ENCODE assay signal across 13 mouse cellular contexts in the genomic region with DNA sequence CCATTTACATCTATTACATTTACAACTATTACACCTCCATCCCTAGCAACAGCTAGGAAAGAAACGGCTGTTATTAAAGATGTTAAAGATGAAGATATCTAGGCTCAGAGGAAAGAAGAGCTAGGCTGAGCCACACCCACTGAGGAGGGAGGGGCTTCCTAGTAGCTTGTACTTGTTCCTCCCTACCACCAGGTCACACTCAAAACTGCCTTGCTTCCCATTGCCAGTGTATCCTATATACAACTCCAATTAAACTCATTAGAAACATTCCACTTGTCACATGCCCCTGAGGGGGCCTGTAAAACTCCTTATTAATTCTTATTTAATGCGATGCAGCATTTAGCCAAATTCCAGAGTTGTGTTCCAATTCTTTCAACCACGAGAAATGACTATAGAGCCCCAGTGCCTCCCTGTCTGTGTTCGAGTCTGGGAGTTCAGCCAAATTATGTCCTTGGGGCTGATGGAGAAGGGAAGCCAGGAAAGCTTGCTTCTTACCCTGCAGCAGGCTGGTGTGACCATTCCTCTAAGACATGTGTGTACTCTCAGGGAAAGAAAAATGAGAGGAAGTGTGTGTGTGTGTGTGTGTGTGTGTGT.
A peak's percentile ranks its signal among the peaks of the same experiment; 100 is the strongest.
DNase-seq lines count a peak whose midpoint lies in the region; ATAC-seq lines count a peak whose summit lies in the region.
"Had no signal": no experiment of that assay in that cellular context is flagged by ENCODE, and none has a peak within 500 bp of the region (broad histone marks: within the 10 kb centered on the region; RNA-seq: fewer than 3 reads in every experiment).

No protein-coding gene starts in this region.

- ATAC-seq in embryonic facial prominence, embryonic 14.5 days (ENCODE audit: low read depth): peak; percentile 50; the same call in 1 of the 2 replicates
- ATAC-seq in forebrain, embryonic 14.5 days: peak; percentile 88
- no peak for ATAC-seq in heart, embryonic 12.5 days (ENCODE audit: insufficient number of reproducible peaks, low FRiP score)
- ATAC-seq: inflammation-experienced regulatory T-cells, adult 6 months had no signal

- DNase-seq in embryonic facial prominence, embryonic 14.5 days (ENCODE audit: low spot score): peak; percentile 64
- DNase-seq in embryonic facial prominence, embryonic 10.5 days (ENCODE audit: low spot score): no peak
- DNase-seq in left cerebral cortex, postnatal 4 days: peak; percentile 10
- DNase-seq in left cerebral cortex, adult 18-20 months (ENCODE audit: low spot score in 2 of 2): no peak
- peak; percentile 89 for DNase-seq in forebrain, embryonic 14.5 days (ENCODE audit: low spot score)
- peak; percentile 3 for DNase-seq in lung, postnatal 14 days
- no peak for DNase-seq in T-cell, adult 2 months (ENCODE audit: low spot score)
- DNase-seq: liver; right cerebral cortex, adult 18-20 months had no signal

- no peak overlapping the region for H3K27ac ChIP-seq in embryonic facial prominence, embryonic 14.5 days (replicated peaks; ENCODE audit: low read depth, low read length)
- H3K27ac ChIP-seq in embryonic facial prominence, embryonic 10.5 days (replicated peaks): no peak overlapping the region
- no peak overlapping the region for H3K27ac ChIP-seq in forebrain, embryonic 14.5 days (ENCODE audit: low read depth, low read length)
- no peak overlapping the region for H3K27ac ChIP-seq in heart, embryonic 12.5 days (ENCODE audit: poor library complexity, severe bottlenecking)

- H3K27me3 ChIP-seq in embryonic facial prominence, embryonic 14.5 days (replicated peaks; ENCODE audit: control insufficient read depth, insufficient read depth, low read length): no peaks in the 10 kb centered on the region
- no peaks in the 10 kb centered on the region for H3K27me3 ChIP-seq in embryonic facial prominence, embryonic 10.5 days (replicated peaks; ENCODE audit: low read depth, poor library complexity, severe bottlenecking)
- no peaks in the 10 kb centered on the region for H3K27me3 ChIP-seq in forebrain, embryonic 14.5 days (replicated peaks; ENCODE audit: control insufficient read depth, insufficient read depth, low read length)
- no peaks in the 10 kb centered on the region for H3K27me3 ChIP-seq in heart, embryonic 12.5 days (replicated peaks)
- H3K27me3 ChIP-seq: CH12.LX; megakaryocyte, embryonic 14.5 days had no signal

- H3K4me2 ChIP-seq in embryonic facial prominence, embryonic 14.5 days (ENCODE audit: low read depth, low read length): no peak overlapping the region
- H3K4me2 ChIP-seq in forebrain, embryonic 14.5 days (ENCODE audit: low read length): no peak overlapping the region
- H3K4me2 ChIP-seq in heart, embryonic 12.5 days: no peak overlapping the region

- H3K9ac ChIP-seq in embryonic facial prominence, embryonic 14.5 days (ENCODE audit: low read depth, low read length): no peak overlapping the region
- no peak overlapping the region for H3K9ac ChIP-seq in forebrain, embryonic 14.5 days (ENCODE audit: low read length)
- no peak overlapping the region for H3K9ac ChIP-seq in heart, embryonic 12.5 days

- 51% methylated on average over 4 of the region's 4 CpGs for WGBS in embryonic facial prominence, embryonic 14.5 days
- WGBS in embryonic facial prominence, embryonic 10.5 days: 83% methylated on average over 4 of the region's 4 CpGs
- 29% methylated on average over 4 of the region's 4 CpGs for WGBS in forebrain, embryonic 14.5 days
- WGBS in heart, embryonic 12.5 days: 62% methylated on average over 4 of the region's 4 CpGs

- intact Hi-C loops in left cerebral cortex, postnatal 4 days (cut with DNase I): no loop called here

- H3K9me3 ChIP-seq in embryonic facial prominence, embryonic 14.5 days (ENCODE audit: control insufficient read depth, low read length): no peaks in the 10 kb centered on the region
- no peaks in the 10 kb centered on the region for H3K9me3 ChIP-seq in embryonic facial prominence, embryonic 10.5 days
- H3K9me3 ChIP-seq in forebrain, embryonic 14.5 days (replicated peaks; ENCODE audit: control insufficient read depth, low read length): no peaks in the 10 kb centered on the region
- H3K9me3 ChIP-seq in heart, embryonic 12.5 days (replicated peaks): 0 out of 2 replicates have a peak, but pooled peaks cover 2% of the 10 kb centered on the region

- H3K4me3 ChIP-seq in embryonic facial prominence, embryonic 14.5 days (ENCODE audit: low read depth, low read length): no peak overlapping the region
- H3K4me3 ChIP-seq in embryonic facial prominence, embryonic 10.5 days: no peak overlapping the region
- H3K4me3 ChIP-seq in forebrain, embryonic 14.5 days (ENCODE audit: low read depth, low read length): no peak overlapping the region
- no peak overlapping the region for H3K4me3 ChIP-seq in heart, embryonic 12.5 days
- H3K4me3 ChIP-seq: megakaryocyte, embryonic 14.5 days had no signal

- H3K36me3 ChIP-seq in embryonic facial prominence, embryonic 14.5 days (ENCODE audit: control insufficient read depth, insufficient read depth, low read length): no peaks in the 10 kb centered on the region
- H3K36me3 ChIP-seq in embryonic facial prominence, embryonic 10.5 days (replicated peaks): no peaks in the 10 kb centered on the region
- H3K36me3 ChIP-seq in forebrain, embryonic 14.5 days (ENCODE audit: control insufficient read depth, insufficient read depth, low read length): no peaks in the 10 kb centered on the region
- H3K36me3 ChIP-seq in heart, embryonic 12.5 days: no peaks in the 10 kb centered on the region

- no peaks in the 10 kb centered on the region for H3K4me1 ChIP-seq in embryonic facial prominence, embryonic 14.5 days (ENCODE audit: control insufficient read depth, insufficient read depth, low read length)
- no peaks in the 10 kb centered on the region for H3K4me1 ChIP-seq in embryonic facial prominence, embryonic 10.5 days
- H3K4me1 ChIP-seq in forebrain, embryonic 14.5 days (ENCODE audit: control insufficient read depth, insufficient read depth, low read length): no peaks in the 10 kb centered on the region
- H3K4me1 ChIP-seq in heart, embryonic 12.5 days (replicated peaks): no peaks in the 10 kb centered on the region
- H3K4me1 ChIP-seq: megakaryocyte, embryonic 14.5 days had no signal

Comparison
In these comparisons a context has a peak if more than half of its experiments do, and no peak if none do; other contexts are left out.
1. DNase-seq: peak in embryonic facial prominence, embryonic 14.5 days (single experiment), left cerebral cortex, postnatal 4 days (single experiment), forebrain, embryonic 14.5 days (single experiment) and lung, postnatal 14 days (single experiment); none in embryonic facial prominence, embryonic 10.5 days (single experiment), left cerebral cortex, adult 18-20 months (0 of 2) and T-cell, adult 2 months (single experiment).